Mouse (Mus musculus): ENCODE measurements around the gene Gm28729.
"Not testable (repeated sequence)": the region's sequence is repeated elsewhere in the genome, so short reads cannot be mapped to it uniquely, and the experiment has no call there.

Gene Gm28729

DNA sequence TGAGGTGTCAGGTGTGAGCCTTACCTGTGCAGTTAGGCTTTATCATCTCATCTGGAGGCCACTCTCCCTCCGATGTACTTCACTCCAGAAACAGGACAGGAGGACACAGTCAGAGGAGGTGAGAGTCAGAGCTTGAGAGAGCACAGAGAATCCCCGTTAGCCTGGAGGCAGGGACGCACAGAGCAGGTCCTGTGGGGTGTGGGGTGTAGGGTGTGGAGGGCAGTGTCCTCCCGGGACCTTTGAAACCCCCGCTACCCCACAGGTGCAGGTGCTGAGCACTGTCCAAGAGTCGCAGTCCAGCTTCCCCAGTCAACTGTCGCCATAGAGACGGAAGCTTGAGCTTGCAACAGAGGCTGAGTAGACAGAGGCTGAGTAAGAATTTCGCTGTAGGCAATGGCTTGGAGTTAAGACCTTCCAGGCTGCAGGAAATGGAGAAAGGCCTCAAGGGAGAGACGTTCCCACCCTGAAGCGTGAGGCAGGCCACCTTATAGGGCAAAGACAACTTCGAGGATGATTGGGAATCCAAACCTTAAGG, at the start of gene Gm28729:
TSS of gene Gm28729 (minus strand) at position 293 of the 535 bp plus-strand sequence.
- no peak for DNase-seq (ENCODE audit: low read depth, low spot score)

DNA sequence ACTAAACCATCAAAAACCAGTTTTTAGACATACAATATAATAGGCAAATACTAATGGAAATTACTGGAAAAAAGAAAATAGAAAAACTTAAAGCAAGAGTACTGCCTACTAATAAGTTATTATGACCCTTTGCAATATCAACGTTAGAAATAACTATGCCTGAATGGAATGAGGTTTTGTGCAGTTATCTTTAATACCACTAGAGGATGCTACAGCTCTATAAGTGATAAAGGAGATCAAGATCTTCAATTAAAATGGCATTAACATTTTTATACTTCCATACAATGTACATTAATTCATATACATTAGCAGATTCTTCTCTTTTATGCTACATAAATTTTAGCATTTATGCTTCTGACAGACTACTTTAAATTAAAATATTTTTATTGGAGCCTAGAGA, 48.2 kb upstream of the Gm28729 start:
- no peak for DNase-seq (ENCODE audit: low read depth, low spot score)

DNA sequence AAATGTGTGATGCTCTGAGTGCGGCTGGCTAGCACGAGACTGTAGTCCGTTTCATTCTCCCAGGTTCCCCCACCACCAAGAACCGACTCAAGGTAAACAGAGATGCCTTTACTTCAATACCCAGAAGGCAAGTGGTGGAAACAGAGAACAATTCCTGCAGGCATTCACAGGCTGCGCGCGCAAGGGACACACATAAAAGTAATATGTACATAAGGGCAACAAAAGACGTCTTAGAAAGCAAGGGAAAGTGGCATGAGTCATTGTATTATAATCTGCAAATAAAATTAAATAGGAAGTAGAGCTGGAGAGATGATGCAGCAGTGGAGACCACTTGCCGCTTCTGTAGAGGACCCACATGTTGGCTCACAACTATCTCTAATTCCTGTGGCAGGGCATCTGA, 47.7 kb upstream of the Gm28729 start:
- DNase-seq (ENCODE audit: low read depth, low spot score): no peak

DNA sequence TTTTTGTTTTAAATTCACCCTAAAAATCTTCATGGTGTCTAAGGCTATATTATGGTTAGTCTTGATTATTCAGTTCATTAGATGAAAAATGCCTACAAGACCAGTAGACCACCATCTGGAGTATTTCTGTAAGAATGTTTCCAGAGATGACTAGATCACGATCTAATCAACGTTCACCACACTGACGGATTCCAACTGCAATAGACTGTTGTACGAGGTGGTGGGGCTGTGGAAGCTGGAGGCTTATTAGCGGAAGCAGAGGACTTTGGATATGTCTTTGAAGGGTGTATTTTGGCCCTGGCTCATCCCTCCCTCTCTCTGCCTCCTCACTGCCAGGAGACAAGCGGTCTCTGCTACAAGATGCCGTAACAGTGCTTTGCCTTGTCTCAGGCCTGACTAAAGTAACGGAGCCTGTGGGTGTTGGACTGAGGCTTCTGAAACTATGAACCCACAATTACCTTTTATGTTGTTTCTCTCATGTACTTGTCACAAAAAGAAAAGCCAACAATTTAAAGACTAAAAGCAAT, 41.5 kb upstream of the Gm28729 start:
- DNase-seq (ENCODE audit: low read depth, low spot score): no peak

DNA sequence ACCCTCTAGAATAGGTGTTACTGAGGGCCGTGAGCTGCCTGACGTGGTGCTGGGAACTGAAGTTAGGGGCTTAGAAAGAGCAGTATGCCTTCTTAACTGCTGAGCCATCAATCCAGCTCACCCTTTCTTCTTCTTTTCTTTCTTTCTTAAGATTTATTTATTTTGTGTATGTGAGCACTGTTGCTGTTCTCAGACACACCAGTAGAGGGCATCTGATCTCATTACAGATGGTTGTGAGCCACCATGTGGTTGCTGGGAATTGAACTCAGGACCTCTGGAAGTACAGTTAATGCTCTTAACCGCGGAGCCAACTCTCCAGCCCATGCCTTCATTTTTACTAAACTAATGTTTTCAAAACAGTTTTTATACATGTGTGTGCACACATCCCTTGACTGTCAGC, 38.4 kb upstream of the Gm28729 start:
- no peak for DNase-seq (ENCODE audit: low read depth, low spot score)

DNA sequence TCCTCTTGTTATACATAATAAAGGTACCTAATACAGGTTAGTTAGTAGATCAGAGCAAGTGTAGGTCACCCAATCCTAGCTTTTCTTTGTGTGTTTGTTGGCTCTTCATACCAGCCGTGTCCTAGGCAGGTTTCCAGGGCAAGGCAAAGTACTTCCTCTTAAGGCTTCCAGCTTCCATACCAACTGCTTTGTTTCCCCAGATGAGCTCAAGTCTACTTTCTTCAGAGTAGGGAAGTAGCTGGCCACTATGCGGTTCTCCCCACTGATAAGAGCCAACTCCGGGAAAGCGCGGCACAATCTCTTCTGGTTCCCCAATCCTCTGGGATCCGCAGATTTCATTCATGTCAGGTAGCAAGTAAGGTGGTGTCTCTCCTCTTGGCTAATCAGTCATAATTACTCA, 34.1 kb upstream of the Gm28729 start:
- no peak for DNase-seq (ENCODE audit: low read depth, low spot score)

DNA sequence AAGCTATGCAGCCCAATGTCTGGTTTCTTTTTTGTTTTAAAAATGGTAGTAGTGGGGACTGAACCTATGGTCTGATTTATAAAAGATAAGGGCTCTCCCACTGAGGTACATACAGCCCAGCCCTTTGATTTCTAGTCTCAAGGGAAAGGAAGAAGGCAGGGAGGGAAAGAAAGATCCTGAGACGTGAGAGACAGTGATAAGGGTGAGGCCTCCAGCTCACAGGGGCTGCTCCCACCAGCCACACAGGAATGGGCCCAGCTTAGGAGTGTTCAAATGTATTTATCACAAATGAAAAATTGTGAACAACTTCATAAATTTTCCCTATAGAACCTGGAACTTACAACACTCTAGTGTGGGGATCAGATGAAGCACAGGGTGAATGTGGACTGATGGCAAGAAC, 33.5 kb upstream of the Gm28729 start:
- DNase-seq (ENCODE audit: low read depth, low spot score): no peak

DNA sequence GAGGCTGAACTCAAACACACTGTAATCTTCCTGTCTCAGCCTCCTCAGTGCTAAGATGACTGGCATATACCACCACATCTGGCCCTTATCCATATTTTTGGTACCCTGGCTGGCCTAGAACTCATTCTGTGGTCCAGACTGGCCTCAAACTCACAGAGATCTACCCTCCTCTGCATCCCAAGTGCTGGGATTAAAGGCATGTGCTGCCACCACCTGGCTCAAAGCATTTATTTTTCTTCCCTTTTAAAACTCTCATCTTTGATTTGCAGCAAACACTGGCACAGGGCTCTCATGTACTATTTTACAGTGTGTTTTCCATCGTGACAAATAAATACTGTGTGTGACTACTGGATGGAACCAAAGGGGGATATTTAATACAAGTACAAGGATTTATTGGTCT, 29.0 kb upstream of the Gm28729 start:
- DNase-seq (ENCODE audit: low read depth, low spot score): no peak

DNA sequence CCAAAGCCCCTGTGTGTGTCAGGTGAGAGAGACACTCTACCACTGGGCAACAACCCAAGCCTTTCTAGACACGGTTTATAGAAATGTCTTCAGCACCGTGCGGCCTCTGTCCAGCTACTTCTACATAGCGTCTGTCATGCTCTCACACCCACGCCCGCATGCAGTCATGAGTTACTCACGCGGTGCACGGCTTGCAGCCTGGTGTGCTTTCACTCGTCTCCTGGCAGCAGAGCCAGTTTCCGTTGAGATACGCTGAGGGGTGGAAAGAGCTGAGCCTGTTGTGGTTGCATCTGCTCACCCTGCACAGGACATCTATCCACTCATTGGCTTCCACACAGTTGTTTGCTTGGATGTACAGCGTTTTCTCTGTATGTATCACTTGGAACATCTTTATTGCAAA, 20.3 kb upstream of the Gm28729 start:
- DNase-seq (ENCODE audit: low read depth, low spot score): no peak

DNA sequence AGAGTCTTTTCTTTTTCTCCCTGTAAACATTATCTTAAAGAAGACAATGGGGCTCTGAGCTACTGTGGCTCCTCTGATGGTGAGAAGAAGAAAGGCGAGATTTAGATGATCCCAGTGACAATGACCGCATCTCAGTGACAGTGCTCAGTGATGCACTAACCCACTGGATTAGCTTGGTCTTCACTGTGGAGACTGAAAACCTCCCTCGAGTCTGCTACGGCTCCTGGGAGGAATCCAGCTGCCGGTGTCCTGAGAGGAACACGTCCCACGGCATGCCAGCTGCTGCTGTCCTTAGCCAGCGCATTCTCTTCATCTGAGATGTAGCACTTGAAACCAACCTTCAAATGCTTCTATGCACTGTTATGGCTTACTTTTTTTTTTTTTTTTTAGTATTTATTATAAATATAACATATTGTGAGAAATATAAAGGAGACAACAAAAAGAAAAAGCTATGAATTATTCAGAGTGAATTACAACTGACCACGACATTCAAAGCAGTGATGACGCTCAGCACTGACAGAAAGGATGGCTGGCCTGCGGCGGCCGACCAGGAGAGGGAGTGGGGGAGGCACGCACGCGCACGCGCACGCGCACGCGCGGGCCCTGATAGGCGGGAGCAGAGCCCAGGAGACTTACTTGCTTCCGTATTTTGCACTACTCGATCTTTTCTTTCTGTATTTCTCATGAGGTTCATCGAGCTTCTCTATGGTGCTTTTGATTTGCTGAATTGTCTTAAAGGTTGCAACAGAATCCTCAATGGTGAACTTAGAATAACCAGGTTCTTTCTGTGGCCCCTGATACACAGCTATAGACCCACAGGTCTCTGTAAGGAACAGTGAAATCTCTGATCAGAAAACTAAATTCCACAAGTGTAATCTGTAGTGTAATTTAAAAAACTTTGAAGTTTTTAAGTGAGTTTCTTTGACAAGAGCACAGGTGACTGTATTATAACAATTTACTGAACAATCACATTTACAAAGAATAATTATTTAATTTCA, 18.9 kb upstream of the Gm28729 start:
- DNase-seq (ENCODE audit: low read depth, low spot score): peak; percentile 68

DNA sequence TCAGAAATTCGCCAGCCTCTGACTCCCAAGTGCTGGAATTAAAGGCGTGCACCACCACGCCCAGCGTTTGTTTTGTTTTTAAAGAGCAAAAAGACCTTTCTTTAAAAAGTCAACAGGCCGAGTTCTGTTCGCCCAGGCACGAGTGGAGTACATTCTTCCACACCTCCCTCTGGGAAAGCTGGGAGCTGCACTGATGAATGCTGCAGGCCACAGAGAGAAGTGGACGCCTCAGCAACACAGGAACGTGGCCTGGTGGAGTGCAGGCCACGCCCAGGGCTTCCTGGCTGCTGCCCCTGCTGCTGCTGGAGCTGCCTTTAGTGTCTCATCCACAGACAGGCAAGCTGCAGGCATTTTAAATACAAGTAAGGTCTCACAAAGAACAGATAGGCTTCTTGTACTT, 13.9 kb upstream of the Gm28729 start:
- DNase-seq (ENCODE audit: low read depth, low spot score): peak; percentile 70

DNA sequence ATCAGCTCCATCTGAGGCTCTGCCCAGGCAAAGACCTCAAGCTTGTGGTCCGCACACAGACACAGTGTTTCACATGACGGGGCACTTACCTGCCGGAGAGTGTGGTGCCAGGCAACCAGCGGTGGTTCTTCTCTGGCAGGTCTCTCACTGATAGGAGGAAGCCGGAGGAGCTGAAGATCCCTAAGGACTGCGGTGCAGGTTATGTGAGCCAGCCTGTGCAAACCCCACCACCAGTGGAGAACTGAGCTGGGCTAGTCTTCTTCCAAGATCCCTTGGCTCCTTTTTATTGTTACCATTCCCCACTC, 12.5 kb upstream of the Gm28729 start:
- DNase-seq (ENCODE audit: low read depth, low spot score): peak; percentile 53

DNA sequence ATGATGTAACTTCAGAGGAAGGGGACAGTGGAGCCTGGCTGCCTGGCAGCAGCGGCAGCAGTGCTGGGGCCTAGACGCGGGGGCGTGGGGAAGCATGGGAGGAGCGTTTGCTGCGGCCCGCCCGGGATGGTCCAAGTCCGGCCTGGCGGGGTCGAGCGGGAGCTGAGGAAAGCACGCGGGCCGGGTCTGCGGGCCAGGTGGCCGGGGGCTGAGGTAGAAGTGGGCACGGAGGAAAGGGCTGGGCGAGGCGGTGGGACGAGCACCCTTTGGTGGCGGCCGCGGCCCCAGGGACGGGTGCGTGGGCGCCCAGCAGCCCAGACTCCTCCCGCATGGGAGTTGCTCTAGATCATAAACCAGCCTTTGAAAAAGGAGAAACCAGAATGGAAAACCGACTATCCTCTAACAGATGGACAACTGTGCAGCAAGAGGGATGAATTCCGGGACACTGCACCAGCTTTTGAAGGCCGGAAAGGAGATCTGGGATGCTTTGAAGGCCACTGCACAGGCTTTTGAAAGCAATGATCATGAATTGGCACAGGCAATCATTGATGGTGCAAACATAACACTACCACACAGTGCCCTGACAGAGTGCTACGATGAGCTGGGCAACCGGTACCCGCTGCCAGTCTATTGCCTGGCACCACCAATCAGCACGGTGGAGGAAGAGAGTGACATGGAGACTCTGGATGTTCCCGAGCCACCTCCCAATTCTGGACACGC, 12.0 kb upstream of the Gm28729 start:
- peak; percentile 69 for DNase-seq (ENCODE audit: low read depth, low spot score)

DNA sequence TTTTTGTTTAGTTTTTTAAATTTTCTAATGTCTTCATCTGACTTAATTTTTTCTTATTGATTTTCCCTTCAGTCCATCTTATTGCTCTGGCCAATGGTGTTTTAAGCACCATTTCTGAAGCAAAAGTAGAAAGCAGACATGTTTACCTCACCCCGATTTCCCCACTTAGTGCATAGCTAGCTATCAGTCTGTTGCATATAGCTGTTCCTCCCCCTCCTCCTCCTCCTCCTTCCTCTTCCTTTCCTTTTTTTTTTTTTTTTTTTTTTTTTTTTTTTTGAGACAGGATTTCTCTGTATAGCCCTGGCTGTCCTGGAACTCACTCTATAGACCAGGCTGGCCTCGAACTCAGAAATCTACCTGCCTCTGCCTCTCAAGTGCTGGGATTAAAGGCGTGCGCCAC, 11.0 kb upstream of the Gm28729 start:
- DNase-seq (ENCODE audit: low read depth, low spot score): not testable (repeated sequence)

DNA sequence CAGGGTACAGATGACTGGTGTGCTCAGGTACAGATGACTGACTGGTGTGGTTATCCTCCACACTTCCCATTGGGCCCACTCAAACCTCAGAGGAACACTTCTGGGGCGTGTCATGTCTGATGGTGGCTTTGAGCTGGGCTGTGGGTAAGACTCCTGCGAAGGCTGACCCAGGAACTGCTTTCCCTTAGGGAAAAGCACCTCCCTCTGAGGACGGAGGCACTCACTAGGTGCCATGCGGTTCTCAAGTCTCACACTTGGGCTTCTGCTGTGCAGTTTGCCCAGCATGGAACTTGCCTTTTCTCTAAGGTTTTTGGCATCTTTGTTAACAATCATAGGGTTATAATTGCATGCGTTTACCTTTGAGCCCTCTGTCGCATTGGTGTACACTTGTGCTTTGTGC, 10.4 kb upstream of the Gm28729 start:
- DNase-seq (ENCODE audit: low read depth, low spot score): no peak

DNA sequence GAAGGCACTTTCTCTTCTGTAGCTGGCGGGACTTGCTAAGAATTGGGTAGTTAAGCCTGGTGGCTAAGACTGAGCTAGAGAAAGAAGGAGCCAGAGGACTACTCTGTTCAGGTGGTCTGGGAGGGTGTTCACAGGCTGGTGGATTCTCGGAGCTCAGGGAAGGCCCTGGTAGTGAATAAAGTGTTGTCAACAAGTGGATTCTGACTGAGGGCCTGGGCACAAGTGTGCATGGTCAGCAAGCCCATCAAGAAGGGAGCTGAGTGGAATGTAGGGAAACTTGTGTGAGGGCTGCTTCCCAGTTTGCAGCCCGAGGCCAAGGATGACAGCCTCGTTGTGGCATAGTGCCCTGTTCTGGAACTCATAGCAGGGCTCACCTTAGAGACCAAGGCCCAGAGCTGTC, 9.2 kb upstream of the Gm28729 start:
- DNase-seq (ENCODE audit: low read depth, low spot score): no peak

DNA sequence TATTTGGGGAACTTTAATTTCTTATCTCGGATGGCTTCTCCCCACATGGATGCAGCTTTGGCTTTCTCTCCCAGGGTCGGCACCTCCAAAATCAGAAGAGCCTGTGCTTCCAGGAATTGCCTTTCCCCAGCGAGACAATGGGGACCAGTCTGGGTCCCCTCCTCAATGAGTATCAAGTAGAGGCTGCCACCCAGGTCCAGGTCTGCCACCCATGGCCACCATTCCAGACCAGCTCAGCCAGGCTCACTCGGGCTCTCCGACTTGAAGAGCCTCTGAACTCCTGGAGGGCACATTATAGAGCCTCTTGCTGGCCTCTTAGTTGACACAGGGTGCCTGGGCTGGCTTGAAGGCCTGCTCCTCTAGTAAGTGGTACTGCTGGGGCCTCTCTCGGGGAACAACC, 8.4 kb upstream of the Gm28729 start:
- DNase-seq (ENCODE audit: low read depth, low spot score): no peak

DNA sequence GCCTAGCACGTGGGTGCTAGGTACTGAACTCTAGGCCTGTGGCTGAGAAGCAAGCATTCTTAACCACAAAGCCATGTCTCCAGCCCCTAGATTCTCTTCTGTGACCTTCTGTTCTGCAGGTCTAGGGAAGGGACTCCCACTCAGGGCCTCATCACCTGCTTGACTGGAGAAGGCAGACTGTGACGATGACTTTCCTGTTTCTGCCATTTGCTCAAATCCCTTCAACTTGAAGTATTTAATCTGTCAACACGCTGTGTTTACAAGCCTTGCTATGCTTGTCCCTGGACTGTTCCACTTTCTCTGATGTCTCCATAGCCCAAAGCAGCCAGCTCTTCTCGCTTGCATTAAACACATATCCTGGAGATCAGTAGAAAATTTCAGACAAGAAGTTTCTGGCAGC, 7.5 kb upstream of the Gm28729 start:
- DNase-seq (ENCODE audit: low read depth, low spot score): no peak

DNA sequence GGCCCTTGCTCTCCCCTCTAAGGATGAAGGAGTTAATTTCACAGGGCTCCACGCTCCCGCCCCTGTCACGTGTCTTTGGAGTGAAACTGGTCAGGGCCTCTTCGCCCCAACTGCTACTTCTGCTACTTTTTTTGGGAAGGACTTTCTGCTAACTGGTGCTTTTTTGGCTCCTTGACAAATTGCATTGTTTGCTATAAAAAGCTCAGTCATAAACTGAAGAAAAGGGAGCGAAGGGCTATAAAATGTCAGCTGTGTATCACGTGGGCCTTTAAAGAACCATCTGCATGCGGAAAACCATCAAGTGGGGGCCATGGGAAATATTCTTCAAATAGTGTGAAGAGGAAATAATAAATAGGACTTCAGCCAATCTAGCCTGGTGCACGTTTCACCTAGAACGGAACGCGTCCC, 5.6 kb upstream of the Gm28729 start:
- no peak for DNase-seq (ENCODE audit: low read depth, low spot score)

DNA sequence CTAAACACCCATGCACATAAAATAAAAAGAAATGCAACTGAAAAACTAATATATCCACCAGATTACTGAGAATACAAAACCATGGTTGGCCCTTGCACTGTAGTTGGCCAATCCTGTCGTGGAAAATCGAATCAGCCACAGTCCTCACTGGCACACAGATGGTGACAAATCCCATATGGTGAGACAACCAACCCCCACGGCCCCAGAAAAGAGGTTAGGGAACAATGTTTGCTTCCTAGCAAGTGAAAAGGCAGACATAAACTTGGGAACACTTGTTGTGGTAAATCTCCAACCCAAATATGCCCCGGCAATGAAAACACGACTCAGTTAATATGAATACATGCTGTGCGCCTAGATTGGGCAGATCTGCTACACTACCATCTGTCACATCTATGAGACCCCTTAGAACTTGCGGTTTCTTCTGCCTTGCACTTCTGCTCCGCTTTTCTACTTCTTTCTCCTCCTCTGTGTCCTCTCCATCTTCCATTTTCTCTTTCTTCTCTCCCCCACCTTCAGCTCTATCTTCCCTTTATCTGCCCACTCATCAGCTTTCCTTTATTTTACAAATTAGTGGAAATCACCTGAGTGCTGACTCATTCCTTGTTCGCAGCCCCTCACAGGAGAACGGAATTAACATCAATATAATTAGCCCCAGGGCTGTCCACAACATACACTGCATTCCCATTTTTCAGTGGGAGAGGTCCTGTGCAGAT, 5.1 kb upstream of the Gm28729 start:
- DNase-seq (ENCODE audit: low read depth, low spot score): peak; percentile 34

DNA sequence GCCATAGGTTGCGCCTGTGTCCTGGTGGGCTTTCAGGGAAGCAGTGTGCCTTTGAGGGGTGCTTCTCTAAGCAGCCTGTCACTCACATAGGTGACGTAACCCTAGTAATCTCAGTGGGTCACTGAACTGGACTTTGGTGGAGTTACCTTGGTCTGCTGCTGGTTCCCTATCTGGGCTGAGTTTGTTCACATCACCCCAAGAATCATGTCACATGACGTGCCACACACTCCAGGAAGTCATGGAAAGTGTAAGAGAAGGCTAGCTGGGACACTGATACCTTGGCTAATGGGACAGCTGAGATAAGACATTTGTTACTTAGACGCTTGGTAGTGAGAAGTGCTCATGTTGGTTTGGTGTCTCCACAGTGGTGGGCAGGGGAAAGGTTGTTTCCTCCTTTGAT, 947 bp upstream of the Gm28729 start:
- no peak for DNase-seq (ENCODE audit: low read depth, low spot score)

DNA sequence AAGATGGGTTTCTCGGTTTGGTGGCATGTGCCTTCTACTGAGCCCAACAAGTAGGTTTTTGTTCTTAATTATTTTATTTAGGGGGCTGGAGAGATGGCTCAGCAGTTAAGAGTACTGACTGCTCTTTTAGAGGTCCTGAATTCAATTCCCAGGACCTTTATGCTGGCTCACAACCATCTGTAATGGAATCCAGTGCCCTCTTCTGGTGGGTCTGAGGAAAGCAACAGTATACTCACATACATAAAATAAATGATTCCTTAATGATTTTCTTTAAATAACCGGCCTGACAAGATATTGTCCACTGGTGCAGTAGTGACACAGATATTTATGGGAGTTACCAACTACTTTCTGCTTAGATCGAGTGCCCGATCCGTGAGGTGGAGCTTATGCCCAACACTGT, 1.9 kb downstream of the Gm28729 start:
- DNase-seq (ENCODE audit: low read depth, low spot score): peak; percentile 41

All from ES-CJ7 (cell line).